Mouse (Mus musculus): ENCODE data around the gene Gm5431.
A peak's percentile ranks its signal among the peaks of the same experiment; 100 is the strongest.

DNA sequence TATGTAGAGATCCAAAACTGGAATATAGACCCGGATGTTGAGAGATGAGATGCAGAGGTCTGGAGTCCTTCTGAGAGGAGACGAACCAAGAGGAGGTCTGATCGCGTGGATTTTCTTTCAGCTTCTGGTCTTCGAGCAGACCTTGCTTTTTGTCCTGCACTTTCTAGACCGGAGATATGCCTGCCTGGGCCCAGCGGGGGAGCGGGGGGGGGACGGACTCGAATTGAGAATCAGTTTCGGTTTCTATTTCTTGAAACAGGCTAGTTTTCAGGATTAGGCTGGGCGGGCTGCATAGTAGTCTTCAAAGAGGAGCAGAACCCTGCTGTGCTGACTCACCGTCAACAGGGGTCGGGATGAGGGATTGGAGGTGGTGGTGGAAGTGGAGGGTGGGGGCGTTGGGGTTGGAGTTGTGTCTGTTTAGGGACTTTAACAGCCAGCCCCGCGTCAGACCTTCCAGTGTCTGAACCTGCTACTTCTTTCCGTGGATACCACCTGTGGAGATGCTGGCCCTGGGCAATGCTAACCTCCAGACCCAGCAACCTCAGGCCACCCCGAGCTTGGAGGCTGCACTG is 30.7 kb downstream of the Gm5431 start, which contains the start of gene Irgm1:
- TF ChIP-seq EP300 (IDR thresholded peaks at IDR 0.05; ENCODE audit: insufficient read depth, low read depth, low read length) (0 out of 2 replicates have a peak, but pooled peaks have one; percentile 16), CTCF (IDR thresholded peaks at IDR 0.05; ENCODE audit: low read depth, low read length) (no peak)

Measured in ES-Bruce4 (cell line).